Mouse (Mus musculus): ENCODE data around the gene Aspscr1.

The Aspscr1 gene

DNA sequence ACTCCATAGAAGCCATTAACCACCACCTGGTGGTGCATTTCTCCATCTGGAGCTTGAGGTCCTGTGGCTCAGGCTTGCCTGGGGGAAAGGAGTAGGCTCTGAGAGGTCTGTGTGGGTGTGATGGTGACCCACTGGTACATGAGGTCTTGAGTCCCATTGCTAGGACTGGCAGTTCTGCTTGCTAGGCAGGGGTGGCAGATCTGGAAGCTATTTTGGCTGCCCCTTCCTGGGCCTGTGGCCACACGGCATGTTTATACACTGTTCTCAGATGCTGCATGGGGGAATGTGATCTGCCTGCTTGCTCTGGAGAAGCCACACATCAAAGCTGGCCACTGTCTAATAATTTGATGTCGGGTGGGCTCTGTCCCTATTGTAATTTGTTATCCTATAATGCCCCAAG lies 11.3 kb downstream of the Aspscr1 start:
- DNase-seq (ENCODE audit: low spot score), result no peak

DNA sequence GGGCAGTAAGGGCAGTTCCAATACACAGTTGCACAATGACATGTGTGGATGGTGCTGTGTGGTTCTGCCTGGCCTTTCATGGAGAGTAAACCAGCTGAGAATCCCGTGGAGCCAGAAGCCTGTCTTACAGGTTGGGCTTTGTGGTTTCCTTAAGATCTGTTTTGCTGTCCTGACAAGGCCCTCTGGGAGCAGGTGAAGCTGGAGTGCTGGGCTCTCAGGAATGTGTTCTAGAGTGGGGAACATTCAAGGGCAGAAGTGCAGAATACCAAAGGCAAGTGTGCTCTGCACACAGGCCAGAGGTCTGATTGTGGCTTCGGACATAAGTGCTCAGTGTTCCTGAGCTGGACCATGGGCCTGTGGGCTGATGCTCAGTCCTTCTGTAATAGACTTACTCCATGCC lies 11.9 kb downstream of the Aspscr1 start:
- no peak for DNase-seq (ENCODE audit: low spot score)

DNA sequence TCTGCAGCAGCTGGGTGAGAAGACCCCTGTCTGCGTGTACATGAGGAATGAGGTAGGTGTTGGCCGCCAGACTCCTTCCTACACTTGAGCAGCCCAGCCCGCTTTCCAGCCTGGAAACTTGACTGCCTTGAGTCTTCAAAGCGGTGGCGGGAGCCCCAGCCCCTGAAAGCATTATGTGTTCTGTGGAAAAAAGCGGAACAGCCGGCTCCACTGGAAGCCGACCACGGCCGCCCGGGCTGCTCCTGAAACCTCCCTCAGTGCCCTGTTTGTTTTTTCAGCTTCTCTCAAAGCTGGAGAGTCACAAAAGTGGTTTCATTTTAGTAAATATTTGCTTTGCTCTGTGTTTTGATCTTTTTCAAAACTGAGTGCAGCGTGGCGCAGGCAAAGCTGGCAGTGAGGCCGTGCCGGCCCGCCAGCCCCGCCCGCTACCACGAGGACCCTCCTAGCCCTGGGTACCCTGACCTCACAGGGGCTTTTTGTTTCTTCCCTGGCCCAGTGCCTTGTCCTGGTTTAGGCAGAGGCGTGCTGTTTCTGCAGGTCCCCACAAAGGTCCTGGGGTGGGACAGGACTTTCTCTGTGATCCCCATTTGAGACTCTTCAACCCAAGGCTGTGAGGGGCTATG lies 14.0 kb downstream of the Aspscr1 start:
- DNase-seq (ENCODE audit: low spot score), result no peak

DNA sequence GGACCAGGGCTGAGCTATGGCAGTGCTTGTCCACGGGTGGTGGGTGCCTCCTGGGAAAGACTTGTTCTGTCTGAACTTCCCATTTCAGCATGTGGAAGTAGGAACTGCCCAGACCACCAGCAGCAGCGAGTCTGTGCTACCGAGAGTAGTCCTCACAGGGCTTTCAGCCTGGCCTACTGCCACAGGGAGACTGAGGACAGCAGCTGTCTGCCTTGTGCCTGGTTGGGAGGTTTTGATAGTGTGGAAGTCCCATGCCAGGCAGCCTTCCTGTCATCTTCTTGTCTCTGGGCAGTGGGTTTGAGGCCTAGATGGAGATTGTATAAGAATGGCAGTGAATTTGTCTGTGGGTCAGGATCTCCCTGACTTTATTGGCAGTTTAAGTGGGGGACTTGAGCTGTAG lies 16.6 kb downstream of the Aspscr1 start:
- DNase-seq (ENCODE audit: low spot score), result no peak

DNA sequence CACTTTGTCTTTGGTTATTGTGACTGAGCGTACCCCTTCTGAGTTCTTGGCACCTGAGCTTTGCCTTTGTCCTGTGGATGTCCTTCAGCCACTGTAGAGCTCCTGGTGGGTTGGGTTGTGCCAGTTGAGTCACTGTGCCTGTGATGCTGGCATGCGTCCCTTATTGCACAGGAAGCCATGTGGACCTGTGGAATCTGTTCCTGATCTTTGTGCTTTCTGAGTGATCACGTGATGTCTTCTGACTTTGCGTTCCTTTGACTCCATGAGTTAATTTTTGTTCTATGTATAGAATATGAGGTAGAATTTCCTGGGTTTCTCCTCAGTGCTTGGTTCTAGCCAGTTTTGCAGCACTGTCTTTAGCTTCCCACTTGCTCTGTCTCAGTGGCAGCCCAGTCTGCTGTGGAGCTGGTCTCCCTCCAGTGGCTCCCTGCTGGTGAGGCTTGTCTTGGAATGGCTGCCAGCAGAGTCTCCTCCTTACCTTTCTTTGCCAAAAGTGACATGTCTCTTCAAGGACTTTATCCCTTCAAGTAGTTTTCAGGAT lies 19.8 kb downstream of the Aspscr1 start:
- DNase-seq (ENCODE audit: low spot score), result no peak

DNA sequence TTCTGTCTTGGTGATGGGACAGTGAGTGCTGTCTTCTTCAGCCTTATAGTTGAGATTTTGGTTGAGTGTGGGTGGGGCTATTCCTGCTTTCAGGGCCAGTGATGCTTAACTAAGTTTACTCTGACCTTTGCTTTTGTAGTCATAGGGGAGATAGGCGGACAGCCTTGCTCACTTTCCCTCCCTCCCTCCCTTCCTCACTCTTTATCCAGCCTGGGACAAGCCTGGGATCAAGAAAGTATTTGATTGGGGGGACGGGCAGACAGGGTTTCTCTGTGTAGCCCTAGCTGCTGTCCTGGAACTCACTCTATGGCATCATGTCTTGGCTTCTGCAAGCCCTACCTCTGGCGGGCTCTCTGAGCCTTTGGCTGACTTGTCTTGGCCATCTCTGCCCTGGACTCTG lies 20.7 kb downstream of the Aspscr1 start:
- no peak for DNase-seq (ENCODE audit: low spot score)

DNA sequence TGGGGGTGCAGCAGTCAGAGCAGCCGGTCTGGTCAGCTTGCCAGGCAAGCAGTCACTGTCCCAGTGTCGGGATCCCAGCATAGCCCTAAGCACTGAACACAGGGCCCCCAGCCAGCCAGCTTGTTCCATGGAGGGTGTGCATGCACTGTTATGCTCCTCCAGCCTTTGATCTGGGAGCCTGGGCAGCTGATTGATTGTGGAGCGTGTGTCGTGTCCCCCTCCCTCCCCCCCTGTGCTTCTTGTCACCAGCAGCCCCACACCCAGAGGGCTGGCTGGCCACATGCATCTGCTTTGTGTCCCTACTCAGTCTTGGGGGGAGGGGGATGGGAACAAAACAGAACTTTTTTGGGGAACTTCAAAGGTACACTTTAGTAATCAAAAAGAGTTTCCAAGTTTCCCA lies 22.4 kb downstream of the Aspscr1 start:
- DNase-seq (ENCODE audit: low spot score), result no peak

DNA sequence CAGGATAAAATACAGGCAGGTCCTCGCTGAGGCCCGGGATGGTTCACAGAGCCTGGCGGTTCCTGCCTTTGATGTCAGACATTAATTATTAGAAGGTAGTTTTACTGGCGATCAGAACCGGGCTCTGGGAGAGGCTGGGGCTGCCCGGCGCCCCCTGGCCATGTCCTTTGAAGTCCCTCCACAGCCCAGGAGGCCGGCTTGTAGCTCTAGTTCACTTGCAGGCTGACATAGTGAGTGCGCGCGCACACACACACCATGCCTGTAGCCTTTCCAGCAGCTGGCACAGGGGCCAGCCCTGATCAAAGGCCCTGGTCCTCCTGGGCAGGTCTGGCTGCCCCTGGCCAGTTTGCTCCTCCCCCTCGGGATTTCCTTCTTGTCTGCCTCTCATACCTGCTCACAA lies 22.9 kb downstream of the Aspscr1 start:
- DNase-seq (ENCODE audit: low spot score), result no peak

DNA sequence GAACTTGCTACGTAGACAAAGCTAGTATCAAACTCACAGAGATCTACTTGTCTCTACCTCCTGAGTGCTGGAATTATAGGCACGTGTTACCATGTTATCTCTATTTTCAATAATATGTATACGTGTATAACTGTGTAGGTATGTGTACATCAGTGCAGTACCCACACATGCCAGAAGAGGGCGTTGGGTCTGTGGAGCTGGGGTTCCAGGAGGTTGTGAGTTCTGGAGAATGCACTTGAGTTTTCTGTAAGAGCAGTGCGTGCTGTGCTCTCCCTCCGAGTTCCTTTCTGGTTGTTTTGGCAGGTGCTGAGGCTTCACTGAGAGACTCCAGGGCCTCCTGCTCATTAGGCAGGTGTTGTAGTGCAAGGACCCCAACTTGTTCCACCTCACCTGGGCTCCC lies 23.8 kb downstream of the Aspscr1 start:
- DNase-seq (ENCODE audit: low spot score), result no peak

DNA sequence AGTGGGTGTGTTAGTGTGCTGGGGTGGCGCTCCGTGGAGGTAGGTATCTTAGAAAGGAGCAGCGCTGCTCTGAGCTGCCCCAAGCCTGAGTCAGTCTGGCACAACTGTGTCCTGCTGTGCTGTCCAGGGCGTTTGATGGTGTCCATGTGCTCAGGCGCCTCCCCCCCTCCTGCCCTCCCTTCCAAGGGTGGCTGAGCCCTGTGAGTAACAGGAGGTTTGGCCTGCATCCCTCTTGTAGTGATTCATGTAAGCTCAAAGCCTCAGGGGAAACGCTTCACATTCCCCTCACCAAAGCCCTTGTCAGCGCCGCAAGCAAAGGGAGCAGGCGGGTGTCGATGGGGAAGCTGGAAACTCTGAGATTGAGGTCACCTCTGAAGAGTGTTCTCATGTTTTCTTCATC lies 25.0 kb downstream of the Aspscr1 start:
- DNase-seq (ENCODE audit: low spot score), result peak; percentile 61

DNA sequence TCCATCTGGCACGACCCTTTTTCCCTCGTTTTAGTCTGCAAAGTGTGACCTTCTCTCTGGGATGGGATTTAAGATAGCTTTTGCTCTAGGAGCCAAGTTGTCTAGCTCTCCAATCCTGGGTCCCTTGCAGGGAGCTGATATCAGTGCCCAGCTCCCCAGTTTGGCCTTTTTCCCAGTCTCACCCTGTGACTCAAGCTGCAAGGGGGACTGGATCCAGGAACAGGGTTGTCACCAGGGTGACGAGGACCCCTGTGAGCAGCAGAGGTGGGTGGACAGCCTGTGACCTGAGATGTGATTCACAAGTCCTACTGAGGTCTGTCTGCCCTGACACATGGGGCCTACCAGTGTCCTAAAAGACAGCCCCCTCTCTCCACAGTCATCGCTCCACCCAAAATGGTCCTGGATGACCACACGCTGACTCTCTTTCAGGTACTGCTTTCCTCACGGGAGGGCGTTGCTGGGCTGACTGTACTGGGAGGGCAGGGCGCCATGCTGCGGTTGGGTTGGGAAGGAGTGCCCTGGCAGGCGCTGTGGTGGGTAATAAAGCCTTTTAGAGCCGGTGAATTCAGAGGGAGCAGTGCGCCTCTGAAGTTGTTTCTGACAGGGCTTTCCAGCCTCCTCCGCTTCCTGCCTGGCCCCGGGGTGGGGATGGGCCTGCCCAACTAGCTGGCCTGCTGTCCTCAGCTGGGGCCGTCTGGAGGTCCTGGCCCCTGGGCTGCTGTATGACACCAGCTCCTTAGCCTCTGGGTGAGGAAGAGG lies 31.1 kb downstream of the Aspscr1 start:
- DNase-seq (ENCODE audit: low spot score), result peak; percentile 55

DNA sequence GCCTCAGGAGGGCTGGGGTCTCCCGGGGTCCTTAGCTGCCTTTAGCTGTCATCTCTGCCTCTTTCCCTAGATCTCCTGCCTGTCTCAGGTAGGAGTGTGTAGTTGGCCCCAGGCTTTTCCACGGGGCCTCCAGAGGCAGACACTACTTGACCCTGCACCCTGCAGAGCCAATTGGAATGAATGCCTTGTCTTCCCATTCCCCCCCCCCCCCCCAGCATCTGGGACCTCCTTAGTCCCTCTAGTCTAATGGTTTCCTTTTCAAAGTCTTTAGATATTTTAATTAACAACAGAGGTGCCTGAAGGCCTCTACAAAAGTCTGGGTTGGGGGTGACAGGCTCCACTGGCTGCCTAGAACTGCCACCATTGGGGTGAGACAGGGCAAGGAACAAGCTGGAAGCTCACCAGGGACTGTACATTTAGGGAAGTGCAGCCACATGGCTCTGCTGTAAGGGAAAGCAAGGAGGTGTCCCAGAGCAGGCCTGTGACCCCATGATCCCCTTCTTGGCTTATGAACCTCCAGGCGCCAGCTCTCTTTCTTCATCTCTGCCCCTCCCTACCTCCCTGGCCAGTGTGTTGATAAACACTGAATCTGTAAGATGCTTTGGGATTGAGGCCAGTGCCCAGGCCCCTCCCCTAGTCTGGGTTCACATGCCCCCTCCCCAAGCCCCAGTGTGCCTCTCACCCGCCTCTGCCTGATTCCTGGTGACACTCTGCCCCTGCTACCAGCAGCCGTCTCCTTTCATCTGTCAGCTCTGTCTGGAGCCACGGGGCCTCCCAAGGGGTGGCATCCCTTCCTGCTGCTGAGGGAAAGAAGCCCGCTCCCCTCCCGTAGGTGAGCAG lies 31.9 kb downstream of the Aspscr1 start:
- DNase-seq (ENCODE audit: low spot score), result no peak

DNA sequence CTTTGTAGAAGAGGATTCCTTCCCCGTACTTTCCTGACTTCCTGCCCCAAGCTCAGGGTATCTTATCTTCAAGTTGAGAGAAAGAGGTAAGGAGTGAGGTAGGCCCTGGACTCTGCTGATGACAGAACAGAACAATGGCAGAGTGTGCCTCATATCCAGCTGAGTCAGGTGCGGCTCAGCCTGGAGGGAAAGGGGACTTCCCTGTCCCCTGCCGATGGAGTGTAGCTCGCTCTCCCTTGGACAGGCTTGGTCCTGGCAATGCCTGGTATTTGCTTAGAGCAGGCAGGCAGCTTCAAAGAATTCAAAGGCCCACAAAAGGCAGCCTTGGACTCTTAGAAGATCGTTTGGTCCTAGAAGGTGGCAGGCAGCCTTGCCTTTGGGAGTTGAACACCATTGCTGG lies 33.3 kb downstream of the Aspscr1 start:
- DNase-seq (ENCODE audit: low spot score), result no peak

DNA sequence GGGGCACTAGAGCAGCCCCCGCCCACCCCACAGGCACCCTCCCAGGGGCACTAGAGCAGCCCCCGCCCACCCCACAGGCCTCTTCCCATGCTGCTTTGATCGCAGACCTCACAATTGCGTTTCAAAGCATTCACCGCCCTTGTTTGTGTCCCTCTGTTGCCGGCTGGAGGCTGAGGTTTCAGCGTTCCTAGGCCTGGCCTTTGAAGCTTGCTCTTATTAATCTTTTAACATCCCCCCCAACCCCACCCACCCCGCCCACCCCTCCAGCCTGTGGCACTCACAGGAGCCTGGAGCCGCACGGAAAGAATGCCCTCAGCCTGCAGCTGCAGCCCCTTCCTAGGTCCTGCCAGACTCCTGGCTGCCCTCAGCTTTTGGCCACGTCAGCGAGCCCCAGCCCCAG lies 34.5 kb downstream of the Aspscr1 start:
- DNase-seq (ENCODE audit: low spot score), result no peak

DNA sequence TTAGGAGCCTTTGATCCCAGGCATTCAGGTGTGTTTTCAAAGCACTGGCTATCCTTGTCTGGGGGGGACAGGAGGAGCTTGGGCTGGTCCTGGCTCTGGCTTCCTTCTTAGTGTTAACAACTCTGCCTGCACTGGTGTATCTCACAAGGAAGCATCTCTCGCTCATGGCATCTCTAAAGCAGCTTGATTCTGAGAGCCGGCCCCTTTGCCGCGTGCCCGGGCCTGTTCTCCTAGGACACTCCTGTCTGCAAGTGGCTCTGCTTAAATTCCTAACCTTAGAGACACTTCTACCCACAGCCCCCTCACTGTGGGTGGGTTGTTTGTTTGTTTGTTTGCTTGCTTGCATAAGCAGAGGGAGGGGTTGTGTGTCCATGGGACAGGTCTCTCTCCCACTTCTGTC lies 35.2 kb downstream of the Aspscr1 start:
- DNase-seq (ENCODE audit: low spot score), result no peak

DNA sequence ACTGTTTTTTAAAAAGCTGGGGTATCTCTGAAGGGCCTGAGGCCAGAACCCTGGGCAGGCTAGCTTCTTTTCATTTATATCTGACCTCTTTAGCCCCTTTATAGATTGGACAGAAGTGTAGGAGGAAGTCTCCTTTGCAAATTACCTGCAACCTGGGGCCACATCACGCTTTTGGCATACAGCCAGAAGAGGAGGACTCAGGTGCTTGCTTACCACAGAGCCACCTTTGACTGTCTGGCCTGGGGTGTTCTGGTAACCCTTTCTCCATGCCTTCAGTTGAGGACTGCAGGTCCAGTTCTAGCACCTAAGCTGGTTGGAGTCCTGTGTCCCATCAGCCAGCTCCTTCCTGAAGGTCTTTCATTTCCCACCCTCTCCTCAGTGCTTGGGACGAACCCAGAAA lies 36.8 kb downstream of the Aspscr1 start:
- DNase-seq (ENCODE audit: low spot score), result no peak

DNA sequence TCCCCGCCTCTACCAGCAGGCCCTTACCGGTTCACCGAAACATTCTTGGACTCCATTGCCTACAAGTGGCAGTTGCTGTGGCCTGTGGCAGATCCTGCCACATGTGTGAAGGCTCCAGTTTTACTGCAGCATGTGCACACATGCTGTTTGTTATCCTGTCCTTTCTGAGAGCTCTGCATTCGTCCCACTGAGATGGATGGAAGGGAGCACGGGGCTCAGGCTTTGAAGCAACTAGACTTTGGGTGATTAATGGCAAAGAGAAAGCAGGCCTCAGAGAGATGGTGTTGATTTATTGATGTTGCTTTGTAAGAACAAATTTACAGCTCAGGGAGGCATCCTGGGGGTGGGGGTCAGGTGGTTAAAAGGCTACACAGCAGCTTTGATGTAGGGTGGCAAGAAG lies 37.9 kb downstream of the Aspscr1 start:
- no peak for DNase-seq (ENCODE audit: low spot score)

DNA sequence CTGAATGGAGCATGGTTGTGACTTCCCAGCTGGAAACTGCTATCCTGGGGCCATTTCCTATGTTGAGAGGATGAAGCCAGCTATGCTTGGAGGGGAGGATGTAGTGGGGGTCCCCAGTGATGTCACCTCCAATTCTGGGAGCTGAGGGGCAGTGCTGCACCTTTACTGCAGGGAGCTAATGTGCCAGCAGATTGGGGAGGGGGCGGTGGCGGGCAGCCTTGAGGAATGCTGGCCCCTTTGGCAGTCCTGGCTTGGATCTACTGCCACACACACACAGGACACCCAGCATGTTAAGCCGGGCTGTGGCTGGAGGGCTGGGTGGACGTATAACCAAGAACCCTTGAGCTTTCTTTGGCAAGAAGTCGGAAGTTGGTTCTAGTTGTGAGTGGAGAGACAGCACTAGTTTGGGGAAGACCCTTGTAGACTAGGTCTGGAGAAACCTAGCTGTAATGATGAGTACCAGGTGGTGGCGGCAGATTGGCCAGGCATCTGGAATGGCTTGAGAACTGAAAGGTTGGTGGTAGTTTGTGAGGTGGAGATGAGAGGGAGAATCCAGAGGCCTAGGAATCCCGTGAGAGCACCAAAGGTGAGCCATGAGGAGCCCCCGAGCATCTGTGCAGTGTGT lies 39.3 kb downstream of the Aspscr1 start:
- DNase-seq (ENCODE audit: low spot score), result no peak

DNA sequence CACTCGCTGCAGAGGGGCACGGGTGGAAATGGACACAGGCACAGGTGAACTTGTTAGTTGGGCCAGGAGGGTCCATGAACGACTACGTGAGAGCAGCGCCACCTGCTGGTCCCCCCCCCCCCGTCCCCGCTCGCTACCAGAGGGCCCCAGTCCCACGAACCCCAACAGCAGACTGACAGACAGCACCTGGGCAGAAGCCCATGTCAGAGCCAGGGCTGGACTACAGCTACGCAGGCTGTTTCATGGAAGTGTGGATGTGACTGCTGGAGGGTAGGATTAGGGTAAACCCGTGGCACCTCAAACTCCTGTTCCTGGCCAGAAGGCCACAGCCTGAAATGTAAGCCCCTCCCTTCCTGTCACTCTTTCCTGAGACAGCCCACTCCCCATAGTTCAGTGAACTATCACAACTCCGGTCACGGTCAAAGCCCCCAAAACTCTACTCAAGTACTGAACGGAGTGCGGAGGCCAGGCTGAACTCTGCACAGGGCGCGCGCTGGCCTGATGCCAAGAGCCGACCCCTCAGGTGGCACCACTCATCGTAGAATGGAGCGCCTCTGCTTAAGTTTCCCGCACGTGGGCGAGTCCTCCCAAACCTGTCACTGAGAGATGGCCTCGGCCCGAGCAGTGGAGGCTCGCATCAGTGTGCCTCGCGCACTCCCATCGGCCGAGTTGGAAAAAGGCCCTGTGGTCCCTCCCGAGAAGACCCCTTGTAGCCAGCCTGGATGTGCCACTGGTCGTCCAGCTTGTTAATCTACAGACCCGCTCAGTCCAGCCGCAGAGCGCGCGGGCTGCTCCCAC lies 40.2 kb downstream of the Aspscr1 start:
- no peak for DNase-seq (ENCODE audit: low spot score)

DNA sequence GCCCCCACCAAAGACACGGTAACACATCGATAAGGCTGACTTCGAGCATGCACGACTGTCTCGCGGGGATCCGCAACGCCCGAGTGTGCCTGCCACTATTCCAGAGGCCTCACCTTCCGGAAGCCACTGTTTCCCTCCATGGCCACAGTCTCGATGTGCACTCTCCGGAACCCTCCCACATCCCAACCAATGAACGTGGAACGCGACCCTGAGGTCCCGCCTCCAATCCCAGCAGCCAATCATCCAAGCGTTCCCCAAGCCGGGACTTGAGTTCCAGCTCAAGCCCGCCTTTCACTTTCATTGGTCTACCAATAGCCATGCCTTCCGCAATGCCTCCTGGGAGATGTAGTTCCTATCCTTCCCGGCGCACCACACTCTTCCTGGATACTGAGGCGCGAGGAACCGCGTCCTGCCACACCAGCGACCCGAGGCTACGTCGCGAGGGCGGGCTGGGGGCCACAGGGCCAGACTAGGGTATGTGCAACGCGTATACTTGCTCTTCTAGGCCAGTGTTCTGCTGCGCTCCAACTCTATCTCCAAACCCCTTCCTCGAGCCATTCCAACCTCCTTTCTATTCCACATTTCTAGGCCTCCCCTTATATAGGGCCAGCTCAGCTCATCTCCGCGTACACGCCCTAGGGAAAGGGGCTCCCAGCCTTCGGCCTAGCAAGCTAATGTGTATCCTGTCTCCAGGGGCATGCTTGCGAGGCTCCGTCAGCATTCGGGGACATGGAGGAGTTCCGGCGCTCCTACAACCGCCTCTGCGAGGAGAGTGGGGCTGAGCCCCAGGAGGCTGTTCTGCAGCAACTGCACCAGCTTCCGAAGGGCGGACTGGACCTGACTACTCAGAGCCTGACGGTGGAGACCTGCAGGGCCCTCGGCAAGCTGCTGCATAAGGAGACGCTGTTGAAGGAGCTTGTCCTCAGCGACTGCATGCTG lies 41.1 kb downstream of the Aspscr1 start, which contains the start of the genes Cenpx and Lrrc45:
Cenpx (minus strand) TSS at position 159 of the 939 bp plus-strand sequence.
Lrrc45 (plus strand) TSS at position 346 of the 939 bp plus-strand sequence.
- DNase-seq (ENCODE audit: low spot score), result peak; percentile 97
